Mouse (Mus musculus) spleen, postnatal 4 days (tissue): ENCODE measurements around the gene Aamdc.

Experiments used
- DNase-seq, 2 experiments: peaks; one replicate each; pipeline ENCODE4 v3.0.0; 2022; ENCODE audit warnings: low spot score in 2 of 2

Aamdc gene

DNA sequence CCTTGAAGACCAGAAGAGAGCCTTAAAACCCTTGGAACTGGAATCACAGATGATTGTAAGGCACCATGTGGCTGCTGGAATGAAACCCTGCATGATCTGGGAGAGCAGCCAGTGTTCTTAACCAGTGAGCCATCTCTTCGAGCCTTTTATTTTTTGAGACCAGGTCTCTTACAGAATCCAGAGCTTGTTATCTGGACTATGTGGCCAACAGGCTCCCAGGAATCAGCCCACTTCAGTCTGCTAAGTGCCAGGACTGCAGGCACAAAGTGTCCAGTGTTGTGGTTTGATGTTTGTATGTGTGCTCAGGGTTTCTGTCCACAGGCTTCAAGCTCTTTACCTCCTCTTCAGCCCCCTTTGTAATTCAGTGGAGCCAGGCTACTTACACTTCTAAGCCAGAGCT lies 64.5 kb downstream of the Aamdc start:
- DNase-seq, result no peak

DNA sequence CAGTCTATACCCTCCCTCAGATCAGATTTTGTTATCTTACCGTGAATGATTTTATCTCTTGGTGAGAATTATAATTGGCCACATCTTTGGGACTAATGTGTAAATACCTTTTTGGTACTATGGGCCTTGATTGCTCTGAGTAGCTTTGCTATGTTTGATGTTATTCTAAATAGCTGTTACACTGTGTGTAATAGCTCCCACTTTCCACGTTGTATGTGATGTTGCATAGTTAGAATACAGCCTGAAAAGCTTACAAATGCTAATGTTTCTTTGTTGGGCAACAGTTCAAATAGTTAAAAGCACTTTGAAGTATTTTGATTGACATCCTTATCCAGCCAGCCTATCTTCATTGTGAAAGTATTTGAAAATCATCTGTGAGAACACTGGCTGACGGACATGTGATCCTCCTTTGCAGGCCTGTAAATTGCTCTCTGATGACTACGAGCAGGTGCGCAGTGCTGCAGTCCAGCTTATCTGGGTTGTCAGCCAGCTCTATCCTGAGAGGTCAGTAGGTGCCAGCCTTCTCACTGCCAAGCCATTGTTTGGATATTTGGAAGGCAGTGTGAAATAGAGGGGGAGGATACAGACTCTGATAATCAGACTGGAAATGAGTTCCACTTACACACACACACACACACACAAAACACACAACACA lies 78.6 kb downstream of the Aamdc start:
- DNase-seq, result no peak
